Mouse (Mus musculus) liver, embryonic 12.5 days (tissue): ENCODE measurements around the gene Nprl3. TPM values are rescaled to one million over a fixed set of nuclear protein-coding genes. Genes with fewer than 3 reads are reported as not detected.

Experiments used
- ATAC-seq: fragments of 200-750 bp; cut with Nextera tagmentation; 2 replicates; pipeline ENCODE4 v1.8.0; 2017; ENCODE audit warnings: moderate number of reproducible peaks, mild to moderate bottlenecking, moderate library complexity
- H3K27ac ChIP-seq: fragments of 300-500 bp; sonication (generic); 2 replicates; pipeline ENCODE4 v1.5.1; 2016; ENCODE audit warnings: mild to moderate bottlenecking
- H3K27me3 ChIP-seq: fragments of 300-500 bp; sonication (generic); replicated peaks from 2 replicates; pipeline ENCODE4 v1.6.1; 2016; ENCODE audit warnings: mild to moderate bottlenecking, moderate library complexity
- H3K36me3 ChIP-seq: fragments of 300-500 bp; sonication (generic); 2 replicates; pipeline ENCODE4 v1.6.1; 2016; ENCODE audit warnings: mild to moderate bottlenecking, moderate library complexity
- H3K4me1 ChIP-seq: fragments of 300-500 bp; sonication (generic); 2 replicates; pipeline ENCODE4 v1.6.1; 2016
- H3K4me2 ChIP-seq: fragments of 300-500 bp; sonication (generic); 2 replicates; pipeline ENCODE4 v1.6.1; 2016; ENCODE audit warnings: mild to moderate bottlenecking, moderate library complexity
- H3K4me3 ChIP-seq: fragments of 300-500 bp; sonication (generic); 2 replicates; pipeline ENCODE4 v1.5.1; 2016; ENCODE audit warnings: mild to moderate bottlenecking, moderate library complexity
- H3K9ac ChIP-seq: fragments of 300-500 bp; sonication (generic); 2 replicates; pipeline ENCODE4 v1.6.1; 2016; ENCODE audit warnings: mild to moderate bottlenecking, moderate library complexity
- H3K9me3 ChIP-seq: fragments of 300-500 bp; sonication (generic); replicated peaks from 2 replicates; pipeline ENCODE4 v1.6.1; 2016; ENCODE audit warnings: mild to moderate bottlenecking, moderate library complexity
- WGBS: fragments of 180-500 bp; shearing (Covaris S2); methylation state at CpG from one replicate; pipeline ENCODE4 v1.1.7; 2016; ENCODE audit not compliant: insufficient replicate concordance; 5-methylcytosine and 5-hydroxymethylcytosine counted together
- polyA plus RNA-seq: library from polyadenylated mRNA; unstranded; fragments of >200 nt; fragmentation: Nextera tagmentation; extraction: Ambion mirVana; gene quantifications from 2 replicates; pipeline ENCODE4 v1.2.1, GENCODE M21; 2016

Nprl3 gene
- polyA plus RNA-seq, 1 experiment from 2014 or later, result 34.6 TPM

DNA sequence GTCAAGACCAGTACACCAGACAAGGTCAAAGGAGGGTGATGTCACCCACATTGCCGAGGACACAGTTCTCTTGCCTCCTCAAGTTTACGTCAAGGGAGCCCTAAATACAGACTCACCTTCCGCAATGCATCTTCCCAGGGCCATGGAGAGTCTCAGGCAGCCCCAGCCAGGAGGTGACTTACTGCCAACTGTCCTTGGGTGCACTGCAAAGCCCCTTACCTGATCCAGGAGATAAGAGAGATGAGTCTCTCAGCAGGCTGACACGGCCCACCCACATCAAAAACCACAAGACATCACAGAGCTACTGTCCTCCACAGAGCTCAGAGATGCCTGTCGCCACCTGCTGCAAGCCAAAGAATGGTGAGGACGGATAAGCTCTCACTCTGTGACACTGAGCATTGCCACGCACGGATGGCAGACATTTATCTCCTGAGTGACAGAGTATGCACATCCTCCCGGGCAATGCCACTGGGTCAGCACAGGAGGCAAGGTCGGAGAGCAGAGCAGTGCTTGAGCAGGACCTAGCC lies 67.4 kb downstream of the Nprl3 start, which contains the start of gene Il9r:
Gene Il9r, minus strand, starts transcription at position 205 of the 527 bp plus-strand sequence.
- Histone ChIP-seq H3K27me3 (no peaks in the 10 kb centered on the region), H3K27ac (0 out of 2 replicates have a peak within 1 kb of the TSS, but pooled peaks have one; percentile 13), H3K36me3 (no peaks in the 10 kb centered on the region), H3K9me3 (no peaks in the 10 kb centered on the region), H3K4me2 (peak within 1 kb of the TSS; percentile 34), H3K4me3 (no peak within 1 kb of the TSS), H3K4me1 (peaks cover 75% of the 10 kb centered on the region), H3K9ac (peak within 1 kb of the TSS; percentile 17)
- 0 out of 2 replicates have a peak, but pooled peaks have one; percentile 4 for ATAC-seq
- 17% methylated on average over 10 of the region's 10 CpGs for WGBS

- Histone ChIP-seq H3K4me2 (peak overlapping the region; percentile 34), H3K9me3 (no peaks in the 10 kb centered on the region), H3K27ac (0 out of 2 replicates have a peak overlapping the region, but pooled peaks have one; percentile 13), H3K4me3 (no peak overlapping the region), H3K4me1 (peaks cover 69% of the 10 kb centered on the region), H3K9ac (peak overlapping the region; percentile 17), H3K27me3 (no peaks in the 10 kb centered on the region), H3K36me3 (no peaks in the 10 kb centered on the region)
- WGBS, result 16% methylated on average over 6 of the region's 6 CpGs
- peak; percentile 55 for ATAC-seq
Observed at GRCm38 (mm10) chr11:32199230-32199629, 68.3 kb downstream of the Nprl3 start.

- no peaks in the 10 kb centered on the region for H3K27me3 ChIP-seq
- 46% methylated on average over 14 of the region's 14 CpGs for WGBS
- no peaks in the 10 kb centered on the region for H3K36me3 ChIP-seq
- H3K4me2 ChIP-seq, result peak overlapping the region; percentile 34; the same call in 1 of the 2 replicates
- H3K4me1 ChIP-seq, result peaks cover 61% of the 10 kb centered on the region
- ATAC-seq, result no peak
- H3K4me3 ChIP-seq, result no peak overlapping the region
- no peak overlapping the region for H3K9ac ChIP-seq
- 0 out of 2 replicates have a peak overlapping the region, but pooled peaks have one; percentile 1 for H3K27ac ChIP-seq
- no peaks in the 10 kb centered on the region for H3K9me3 ChIP-seq
Observed at GRCm38 (mm10) chr11:32198256-32198955, 69.1 kb downstream of the Nprl3 start.

DNA sequence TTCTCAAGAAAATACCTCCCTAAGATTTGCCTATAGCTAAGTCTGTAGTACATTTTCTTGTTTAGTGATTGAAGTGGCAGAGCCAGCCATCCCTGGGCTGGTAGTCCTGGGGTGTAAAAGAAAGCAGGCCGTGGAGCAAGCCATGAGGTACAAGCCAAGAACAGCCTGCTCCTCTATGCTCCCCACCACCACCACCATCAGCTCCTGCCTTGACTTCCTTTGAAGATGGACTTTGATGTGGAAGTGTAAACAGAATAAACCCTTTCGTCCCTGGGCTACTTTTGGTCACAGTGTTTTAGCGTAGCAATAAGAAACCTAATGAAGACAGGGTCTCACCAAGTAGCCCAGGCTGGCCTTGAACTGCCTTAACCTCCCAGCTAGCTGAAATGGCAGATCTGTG lies 69.7 kb downstream of the Nprl3 start:
- H3K4me1 ChIP-seq, result peaks cover 58% of the 10 kb centered on the region
- H3K4me2 ChIP-seq, result no peak overlapping the region
- 45% methylated on average over 3 of the region's 3 CpGs for WGBS
- no peak overlapping the region for H3K4me3 ChIP-seq
- no peak for ATAC-seq
- no peaks in the 10 kb centered on the region for H3K9me3 ChIP-seq
- no peaks in the 10 kb centered on the region for H3K27me3 ChIP-seq
- no peak overlapping the region for H3K9ac ChIP-seq
- no peak overlapping the region for H3K27ac ChIP-seq
- no peaks in the 10 kb centered on the region for H3K36me3 ChIP-seq

DNA sequence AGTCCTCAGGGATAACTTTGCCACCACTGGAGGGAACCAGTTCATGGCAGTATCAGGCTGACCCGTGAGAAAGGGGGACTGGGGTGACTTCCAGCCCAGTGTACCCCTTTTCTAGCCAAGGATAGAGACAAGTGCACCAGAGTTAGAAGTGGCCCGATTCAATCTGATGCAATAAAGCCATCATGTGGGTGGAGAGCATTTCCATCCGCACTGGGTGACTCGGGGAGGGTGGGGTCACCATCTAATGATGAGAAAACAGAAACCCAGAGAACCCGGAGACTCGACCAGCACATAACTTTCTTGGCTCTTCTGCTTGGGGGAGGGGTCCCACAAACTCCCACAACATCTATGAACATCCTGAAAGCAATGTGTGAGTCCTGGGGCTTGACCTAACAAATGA lies 70.8 kb downstream of the Nprl3 start:
- H3K9ac ChIP-seq, result no peak overlapping the region
- no peak for ATAC-seq
- no peak overlapping the region for H3K27ac ChIP-seq
- no peak overlapping the region for H3K4me2 ChIP-seq
- H3K4me3 ChIP-seq, result no peak overlapping the region
- H3K4me1 ChIP-seq, result peaks cover 58% of the 10 kb centered on the region
- H3K27me3 ChIP-seq, result no peaks in the 10 kb centered on the region
- no peaks in the 10 kb centered on the region for H3K36me3 ChIP-seq
- WGBS, result 34% methylated on average over 6 of the region's 6 CpGs
- no peaks in the 10 kb centered on the region for H3K9me3 ChIP-seq

DNA sequence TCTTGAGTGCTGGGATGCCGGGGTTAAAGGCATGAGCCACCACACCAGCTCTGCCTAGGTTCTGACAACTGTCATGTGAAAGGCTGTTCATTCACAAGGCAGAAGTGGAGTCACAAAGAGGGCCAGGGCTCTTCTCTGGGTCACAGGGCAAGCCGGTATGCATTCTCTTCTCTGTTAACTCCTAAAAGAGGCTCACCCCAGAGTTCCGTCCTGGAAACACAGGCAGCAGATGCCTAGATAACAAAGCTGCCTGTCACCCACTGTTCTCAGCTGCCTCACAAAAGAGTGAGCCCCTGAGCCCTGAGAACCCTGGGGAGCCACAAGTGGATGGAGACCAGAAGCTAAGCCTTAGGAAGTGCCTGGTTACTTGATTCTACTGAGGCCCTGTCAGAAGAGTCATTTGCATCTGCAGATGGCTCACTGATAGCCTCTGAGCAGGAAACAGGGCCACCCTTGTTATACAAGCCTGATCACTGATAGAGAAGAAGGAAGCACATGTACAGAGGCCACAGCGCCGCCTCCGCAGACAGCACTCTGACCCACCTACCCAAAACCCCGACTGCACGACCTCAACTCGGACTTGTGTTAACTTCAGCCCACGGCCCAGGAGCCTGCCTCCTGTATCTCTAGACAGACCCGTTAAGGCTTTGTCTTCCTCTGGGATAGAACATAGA lies 71.5 kb downstream of the Nprl3 start:
- WGBS, result 9% methylated on average over 11 of the region's 11 CpGs
- peak; percentile 26; the same call in 1 of the 2 replicates for ATAC-seq
- Histone ChIP-seq H3K4me2 (peak overlapping the region; percentile 3; the same call in 1 of the 2 replicates), H3K36me3 (no peaks in the 10 kb centered on the region), H3K4me3 (no peak overlapping the region), H3K27me3 (0 out of 2 replicates have a peak, but pooled peaks cover 2% of the 10 kb centered on the region), H3K9me3 (no peaks in the 10 kb centered on the region), H3K4me1 (peaks cover 58% of the 10 kb centered on the region), H3K9ac (peak overlapping the region; percentile 47; the same call in 1 of the 2 replicates), H3K27ac (no peak overlapping the region)

- 77% methylated on average over 5 of the region's 5 CpGs for whole genome bisulfite sequencing
- H3K27ac ChIP-seq, result no peak overlapping the region
- no peak for ATAC-seq
Observed at GRCm38 (mm10) chr11:32194626-32195025, 72.9 kb downstream of the Nprl3 start.

DNA sequence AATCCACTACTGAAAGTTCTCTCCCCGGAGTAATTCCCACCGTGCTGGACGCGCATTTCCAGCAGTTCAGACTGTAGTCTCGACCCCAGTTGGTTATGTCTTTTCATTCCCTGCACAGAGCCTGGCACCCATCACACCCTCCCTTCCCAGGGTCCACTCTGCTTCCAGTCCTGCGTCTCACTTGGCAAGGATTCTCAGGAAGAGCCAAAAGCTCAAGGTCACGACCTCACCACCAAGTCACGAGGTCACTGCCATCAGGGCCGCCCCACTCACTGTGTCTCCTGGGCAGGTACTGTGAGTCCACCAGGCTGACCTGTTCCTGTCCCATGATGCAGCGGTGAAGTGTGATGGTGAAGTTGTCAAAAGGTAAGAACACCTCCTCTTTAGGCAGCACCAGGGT lies 73.4 kb downstream of the Nprl3 start:
- Histone ChIP-seq H3K4me1 (peaks cover 41% of the 10 kb centered on the region), H3K27me3 (0 out of 2 replicates have a peak, but pooled peaks cover 6% of the 10 kb centered on the region), H3K4me3 (no peak overlapping the region), H3K27ac (no peak overlapping the region), H3K9me3 (no peaks in the 10 kb centered on the region), H3K36me3 (no peaks in the 10 kb centered on the region), H3K9ac (no peak overlapping the region), H3K4me2 (no peak overlapping the region)
- WGBS, result 76% methylated on average over 10 of the region's 10 CpGs
- ATAC-seq, result no peak

More at GRCm38 (mm10) chr11:32194626-32195025, 72.9 kb downstream of the Nprl3 start:
- Histone ChIP-seq H3K36me3 (no peaks in the 10 kb centered on the region), H3K4me2 (no peak overlapping the region), H3K9me3 (no peaks in the 10 kb centered on the region), H3K9ac (no peak overlapping the region), H3K4me1 (peaks cover 46% of the 10 kb centered on the region), H3K4me3 (no peak overlapping the region), H3K27me3 (0 out of 2 replicates have a peak, but pooled peaks cover 6% of the 10 kb centered on the region)

- Histone ChIP-seq H3K9ac (no peak overlapping the region), H3K4me3 (no peak overlapping the region), H3K4me1 (peaks cover 32% of the 10 kb centered on the region), H3K4me2 (no peak overlapping the region), H3K9me3 (no peaks in the 10 kb centered on the region), H3K27ac (no peak overlapping the region), H3K36me3 (no peaks in the 10 kb centered on the region), H3K27me3 (0 out of 2 replicates have a peak, but pooled peaks cover 6% of the 10 kb centered on the region)
- ATAC-seq, result no peak
- WGBS, result 77% methylated on average over 10 of the region's 10 CpGs
Observed at GRCm38 (mm10) chr11:32193156-32193555, 74.4 kb downstream of the Nprl3 start.

GRCm38 (mm10) chr11:32190603-32191110 lies 76.8 kb downstream of the Nprl3 start:
- Histone ChIP-seq H3K9me3 (no peaks in the 10 kb centered on the region), H3K27me3 (0 out of 2 replicates have a peak, but pooled peaks cover 6% of the 10 kb centered on the region), H3K36me3 (no peaks in the 10 kb centered on the region), H3K27ac (no peak overlapping the region), H3K4me2 (no peak overlapping the region), H3K4me3 (no peak overlapping the region), H3K4me1 (peaks cover 7% of the 10 kb centered on the region), H3K9ac (no peak overlapping the region)
- no peak for ATAC-seq
- 81% methylated on average over 13 of the region's 13 CpGs for WGBS

DNA sequence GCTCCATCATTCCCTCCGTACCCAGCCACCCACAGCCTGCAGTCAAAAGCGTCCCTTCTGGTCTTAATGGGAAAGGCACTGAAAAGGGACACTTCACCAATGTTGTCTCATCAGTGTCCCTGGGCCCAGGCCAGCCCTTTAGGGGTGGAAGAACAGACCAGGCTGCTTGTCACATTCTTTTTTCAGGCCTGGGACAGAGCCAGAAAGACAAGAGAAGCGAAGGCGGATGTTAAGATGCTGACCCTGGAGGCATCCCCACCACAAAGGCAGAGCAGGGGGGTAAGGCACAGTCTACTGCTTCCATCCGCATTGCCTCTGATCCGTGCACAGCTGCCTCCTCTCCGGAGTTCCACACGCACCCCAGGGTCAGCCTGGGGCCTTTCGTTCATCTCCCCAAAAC lies 77.4 kb downstream of the Nprl3 start:
- Histone ChIP-seq H3K4me2 (no peak overlapping the region), H3K27me3 (0 out of 2 replicates have a peak, but pooled peaks cover 6% of the 10 kb centered on the region), H3K9me3 (no peaks in the 10 kb centered on the region), H3K36me3 (no peaks in the 10 kb centered on the region), H3K27ac (no peak overlapping the region), H3K4me3 (no peak overlapping the region), H3K4me1 (0 out of 2 replicates have a peak, but pooled peaks cover 1% of the 10 kb centered on the region), H3K9ac (no peak overlapping the region)
- 79% methylated on average over 9 of the region's 9 CpGs for WGBS
- ATAC-seq, result no peak
